Mouse (Mus musculus) embryonic fibroblast, embryonic 13.5 days (primary cell): ENCODE measurements at regions not wholly inside any gene's neighbourhood (a gene's known extent, or its start where the extent isn't known, plus 50 kb on each side); places are given as distances from the start of the nearest gene placed in this dataset.

Source experiments
- CTCF ChIP-seq: IDR thresholded peaks from 2 replicates; pipeline ENCODE4 v1.5.1; 2011; ENCODE audit warnings: mild to moderate bottlenecking, control low read depth, low read length, moderate library complexity, borderline replicate concordance; ENCODE audit not compliant: insufficient read depth
- POLR2A ChIP-seq: IDR thresholded peaks from 2 replicates; pipeline ENCODE4 v1.6.1; 2011; ENCODE audit warnings: low read depth, mild to moderate bottlenecking, control low read depth, low read length, moderate library complexity

GRCm38 (mm10) chr13:101536019-101536418, 232.0 kb downstream of the Pik3r1 start:
- no peak for TF ChIP-seq POLR2A
- no peak for TF ChIP-seq CTCF
